Mouse (Mus musculus): ENCODE measurements around the gene Jarid2.

- no peak for TF ChIP-seq POLR2A (IDR thresholded peaks at IDR 0.05; ENCODE audit: borderline replicate concordance, insufficient read depth, low read length)
- TF ChIP-seq CTCF (IDR thresholded peaks at IDR 0.05; ENCODE audit: borderline replicate concordance, insufficient read depth, low read depth, low read length), result no peak
Observed at GRCm38 (mm10) chr13:44753206-44753605, 23.9 kb downstream of the Jarid2 start.

Measured in cerebellum, adult 2 months (tissue).